Mouse (Mus musculus) embryonic facial prominence, embryonic 10.5 days (tissue): ENCODE results near the gene Otof. TPM values are rescaled to one million over a fixed set of nuclear protein-coding genes. Genes with fewer than 3 reads are reported as not detected.

Experiments
- DNase-seq: peaks from one replicate; pipeline ENCODE4 v3.0.0-alpha.2; 2017; ENCODE audit warnings: low spot score
- H3K27ac ChIP-seq: fragments of 300-500 bp; sonication (generic); replicated peaks from 2 replicates; pipeline ENCODE4 v1.5.1; 2016; ENCODE audit warnings: mild to moderate bottlenecking
- H3K27me3 ChIP-seq: fragments of 300-500 bp; sonication (generic); replicated peaks from 2 replicates; pipeline ENCODE4 v1.6.1; 2016; ENCODE audit warnings: low read depth, mild to moderate bottlenecking; ENCODE audit not compliant: poor library complexity, severe bottlenecking
- H3K36me3 ChIP-seq: fragments of 300-500 bp; sonication (generic); replicated peaks from 2 replicates; pipeline ENCODE4 v1.6.1; 2016; ENCODE audit warnings: mild to moderate bottlenecking, moderate library complexity
- H3K4me1 ChIP-seq: fragments of 300-500 bp; sonication (generic); 2 replicates; pipeline ENCODE4 v1.6.1; 2016
- H3K4me3 ChIP-seq: fragments of 300-500 bp; sonication (generic); 2 replicates; pipeline ENCODE4 v1.5.1; 2016; ENCODE audit warnings: mild to moderate bottlenecking, moderate library complexity
- H3K9me3 ChIP-seq: fragments of 300-500 bp; sonication (generic); 2 replicates; pipeline ENCODE4 v1.6.1; 2016; ENCODE audit warnings: mild to moderate bottlenecking
- WGBS: fragments of 180-500 bp; shearing (Covaris S2); methylation state at CpG from one replicate; pipeline ENCODE4 v1.1.7; 2016; 5-methylcytosine and 5-hydroxymethylcytosine counted together
- polyA plus RNA-seq: library from polyadenylated mRNA; unstranded; fragments of >200 nt; fragmentation: Nextera tagmentation; extraction: Ambion mirVana; gene quantifications from 2 replicates; pipeline ENCODE4 v1.2.1, GENCODE M21; 2016

Otof gene
- 0.05 TPM in 1 of 2 replicates, not detected in the other for polyA plus RNA-seq

DNA sequence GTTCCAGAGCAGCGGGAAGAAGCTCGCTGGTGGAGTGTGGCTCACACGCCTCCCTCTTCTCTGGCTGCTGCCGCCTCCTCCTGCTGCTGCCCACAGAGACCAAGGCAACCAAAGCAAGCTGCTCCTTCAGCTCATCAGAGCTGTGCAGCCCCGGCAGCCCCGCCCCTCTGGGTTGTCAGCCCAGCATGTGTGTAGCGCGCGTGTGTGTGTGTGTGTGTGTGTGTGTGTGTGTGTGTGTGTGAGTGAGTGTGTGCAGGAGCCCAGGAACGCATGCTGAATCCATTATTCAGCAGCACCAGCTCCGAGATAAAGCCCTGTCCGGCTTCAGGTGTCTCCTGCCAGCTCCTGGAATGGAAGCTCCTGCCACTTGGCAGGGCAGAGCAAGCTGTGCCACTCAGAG, at the start of gene Otof:
Gene Otof, minus strand, starts transcription at position 112 of the 400 bp plus-strand sequence.
- 48% methylated on average over 12 of the region's 12 CpGs for WGBS
- peaks cover 84% of the 10 kb centered on the region for H3K27me3 ChIP-seq
- H3K4me3 ChIP-seq: no peak within 1 kb of the TSS
- no peak within 1 kb of the TSS for H3K27ac ChIP-seq
- H3K9me3 ChIP-seq: no peaks in the 10 kb centered on the region
- peak; percentile 54 for DNase-seq
- peaks cover 36% of the 10 kb centered on the region for H3K4me1 ChIP-seq
- H3K36me3 ChIP-seq: no peaks in the 10 kb centered on the region

DNA sequence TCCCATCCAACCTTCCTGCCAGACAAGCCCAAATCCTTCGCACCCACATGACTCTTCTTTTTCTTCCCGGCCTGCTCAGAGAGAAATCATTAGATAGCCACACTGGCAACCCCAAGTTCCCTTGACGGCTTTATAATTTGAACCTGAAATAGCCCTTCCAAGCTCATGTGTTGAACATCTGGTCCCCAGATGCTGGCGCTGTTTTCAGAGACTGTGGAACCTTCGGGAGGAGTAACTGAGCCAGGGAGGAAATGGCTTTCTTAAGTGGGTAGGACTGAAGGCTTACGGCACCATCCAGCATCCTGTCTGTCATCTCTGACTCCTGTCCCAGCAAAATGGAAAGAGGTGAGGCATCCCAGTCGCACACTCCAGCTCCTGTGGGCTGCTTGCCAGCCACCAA, 35.6 kb upstream of the Otof start:
- peak overlapping the region; percentile 77 for H3K27ac ChIP-seq

DNA sequence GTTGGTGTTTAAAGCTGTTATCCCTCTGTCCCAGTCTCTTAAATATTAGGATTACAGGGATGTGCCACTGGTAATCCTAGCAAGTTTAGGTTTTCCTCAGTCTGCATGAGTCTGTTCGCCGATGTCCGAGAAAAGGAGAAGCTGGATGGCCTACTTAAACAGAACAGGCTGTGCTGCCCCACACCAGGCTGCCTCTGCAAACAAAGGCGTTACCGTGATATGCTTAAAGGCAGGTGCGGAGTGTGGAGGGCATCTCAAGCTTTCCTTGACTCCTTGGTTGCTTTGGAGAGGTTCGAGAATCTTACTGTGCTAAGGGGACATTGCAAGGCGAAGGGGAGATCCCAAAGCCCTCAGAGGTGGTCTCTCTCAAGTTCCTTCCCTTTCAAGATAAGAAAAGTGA, 35.1 kb upstream of the Otof start:
- H3K27ac ChIP-seq: peak overlapping the region; percentile 77
- DNase-seq: peak; percentile 33
- H3K4me3 ChIP-seq: no peak overlapping the region
- H3K4me1 ChIP-seq: peaks cover 33% of the 10 kb centered on the region
- H3K36me3 ChIP-seq: no peaks in the 10 kb centered on the region
- H3K9me3 ChIP-seq: no peaks in the 10 kb centered on the region
- WGBS: 71% methylated on average over 8 of the region's 8 CpGs
- H3K27me3 ChIP-seq: no peaks in the 10 kb centered on the region

More for the DNA sequence above, 35.6 kb upstream of the Otof start:
- peak; percentile 82 for DNase-seq
- H3K36me3 ChIP-seq: no peaks in the 10 kb centered on the region
- H3K27me3 ChIP-seq: no peaks in the 10 kb centered on the region
- H3K4me3 ChIP-seq: no peak overlapping the region
- H3K4me1 ChIP-seq: peaks cover 38% of the 10 kb centered on the region
- H3K9me3 ChIP-seq: no peaks in the 10 kb centered on the region
- WGBS: 39% methylated on average over 7 of the region's 7 CpGs

DNA sequence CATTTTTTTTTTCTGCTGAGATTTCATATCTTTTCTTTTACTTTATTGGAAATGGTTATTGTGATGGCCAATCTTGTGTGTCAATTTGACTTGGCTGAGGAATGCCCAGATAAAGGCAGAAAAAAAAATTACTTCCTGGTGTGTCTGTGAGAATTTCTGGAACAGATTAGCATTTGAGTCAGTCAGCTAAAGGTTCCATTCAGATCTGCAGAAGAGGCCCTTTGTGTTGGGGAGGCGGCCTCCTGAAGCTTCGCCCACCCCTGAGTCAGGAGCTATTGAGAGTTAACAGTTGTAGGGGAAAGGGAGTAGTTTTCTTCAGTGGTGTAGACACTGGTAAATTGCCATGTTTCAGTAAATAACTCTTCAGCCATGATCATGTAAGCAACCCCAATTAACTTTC, 33.6 kb upstream of the Otof start:
- WGBS: 35% methylated on average over 2 of the region's 2 CpGs
- no peak overlapping the region for H3K4me3 ChIP-seq
- no peaks in the 10 kb centered on the region for H3K27me3 ChIP-seq
- peak overlapping the region; percentile 54 for H3K27ac ChIP-seq
- no peaks in the 10 kb centered on the region for H3K9me3 ChIP-seq
- peak; percentile 38 for DNase-seq
- H3K36me3 ChIP-seq: no peaks in the 10 kb centered on the region
- H3K4me1 ChIP-seq: peaks cover 33% of the 10 kb centered on the region

DNA sequence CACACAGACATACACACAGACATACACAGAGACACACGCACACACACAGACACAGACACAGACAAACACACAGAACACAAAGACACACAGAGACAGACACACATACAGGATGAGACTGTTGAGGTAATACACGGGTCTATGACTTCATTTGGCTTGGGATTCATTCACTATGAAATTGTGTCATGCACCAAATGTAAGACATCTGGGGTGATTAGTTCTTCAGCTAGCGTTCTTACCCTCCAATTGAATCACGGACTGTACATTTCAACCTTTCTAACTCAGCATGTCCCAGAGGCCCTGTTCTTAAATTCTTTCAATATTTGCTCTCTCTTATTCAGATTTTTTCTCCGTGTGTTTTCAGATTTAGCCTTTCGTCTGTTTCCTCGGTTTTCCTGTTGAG, 32.9 kb upstream of the Otof start:
- no peak for DNase-seq
- H3K4me1 ChIP-seq: peaks cover 33% of the 10 kb centered on the region
- H3K27me3 ChIP-seq: no peaks in the 10 kb centered on the region
- 82% methylated on average over 7 of the region's 7 CpGs for WGBS
- H3K4me3 ChIP-seq: no peak overlapping the region
- no peaks in the 10 kb centered on the region for H3K9me3 ChIP-seq
- H3K27ac ChIP-seq: no peak overlapping the region
- no peaks in the 10 kb centered on the region for H3K36me3 ChIP-seq

DNA sequence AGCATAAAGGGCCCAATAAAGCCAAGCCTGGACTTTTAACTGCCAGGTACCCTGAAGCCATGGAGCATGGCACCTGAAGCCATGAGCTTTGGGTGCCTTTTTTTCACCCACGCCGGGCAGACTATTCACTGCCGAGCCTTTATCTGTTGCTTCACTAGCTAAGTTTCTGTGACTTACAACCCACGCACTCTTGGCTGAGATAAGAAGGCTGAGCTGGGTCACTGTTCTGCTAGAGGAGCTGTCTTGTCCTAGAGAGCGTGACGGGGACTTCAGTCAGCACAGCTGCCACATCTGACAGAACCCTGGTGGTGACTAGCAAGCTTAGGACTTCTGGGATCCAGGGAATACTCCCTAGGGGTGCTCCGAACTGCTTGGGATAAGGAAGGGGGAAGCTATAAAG, 32.0 kb upstream of the Otof start:
- Histone ChIP-seq H3K4me1 (peaks cover 33% of the 10 kb centered on the region), H3K27me3 (no peaks in the 10 kb centered on the region), H3K36me3 (no peaks in the 10 kb centered on the region), H3K9me3 (no peaks in the 10 kb centered on the region), H3K4me3 (no peak overlapping the region), H3K27ac (no peak overlapping the region)
- 82% methylated on average over 7 of the region's 7 CpGs for WGBS
- DNase-seq: no peak

DNA sequence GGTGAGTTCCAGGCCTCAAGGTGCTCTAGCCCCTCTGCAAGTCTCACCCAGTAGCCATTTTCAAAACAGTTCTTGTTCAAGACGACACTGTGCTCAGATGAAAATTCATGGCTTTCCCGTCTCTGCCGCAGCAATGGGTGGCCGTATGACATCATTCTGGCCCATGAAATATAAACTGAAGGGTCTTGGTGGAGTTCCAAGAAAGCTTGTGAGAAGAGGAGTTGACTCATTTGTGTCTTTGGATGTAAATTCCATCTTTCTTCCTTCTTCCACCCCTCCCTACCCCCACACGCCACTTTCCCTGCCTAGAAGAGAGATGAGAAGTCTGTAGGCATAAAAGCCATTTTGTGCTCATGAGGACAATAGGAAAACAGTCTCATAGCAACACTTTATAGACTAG, 29.1 kb upstream of the Otof start:
- Histone ChIP-seq H3K4me3 (no peak overlapping the region), H3K27me3 (no peaks in the 10 kb centered on the region), H3K27ac (no peak overlapping the region), H3K36me3 (no peaks in the 10 kb centered on the region), H3K4me1 (peaks cover 11% of the 10 kb centered on the region), H3K9me3 (no peaks in the 10 kb centered on the region)
- no peak for DNase-seq
- WGBS: 91% methylated on average over 5 of the region's 5 CpGs

DNA sequence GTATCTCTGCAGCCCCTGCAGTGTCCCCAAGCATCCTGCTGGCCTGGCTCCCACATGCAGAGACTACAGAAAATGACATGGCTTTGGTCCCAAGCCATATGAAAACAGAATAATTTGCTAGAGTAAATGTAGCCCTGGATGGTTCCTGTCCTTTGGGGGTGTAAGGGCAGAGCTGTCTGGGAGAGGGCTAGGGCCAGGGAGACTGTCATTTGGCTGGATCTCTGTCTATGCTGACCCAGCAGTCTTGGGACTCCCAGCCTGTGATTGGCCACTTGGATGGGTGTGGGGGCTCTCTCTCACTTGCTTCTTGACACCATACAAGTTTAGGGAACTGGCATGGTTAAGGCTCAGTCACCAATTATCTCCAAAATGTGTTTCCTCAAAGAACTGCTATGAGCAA, 28.5 kb upstream of the Otof start:
- Histone ChIP-seq H3K27me3 (no peaks in the 10 kb centered on the region), H3K4me3 (no peak overlapping the region), H3K27ac (no peak overlapping the region), H3K4me1 (peaks cover 7% of the 10 kb centered on the region), H3K9me3 (no peaks in the 10 kb centered on the region), H3K36me3 (no peaks in the 10 kb centered on the region)
- no peak for DNase-seq

DNA sequence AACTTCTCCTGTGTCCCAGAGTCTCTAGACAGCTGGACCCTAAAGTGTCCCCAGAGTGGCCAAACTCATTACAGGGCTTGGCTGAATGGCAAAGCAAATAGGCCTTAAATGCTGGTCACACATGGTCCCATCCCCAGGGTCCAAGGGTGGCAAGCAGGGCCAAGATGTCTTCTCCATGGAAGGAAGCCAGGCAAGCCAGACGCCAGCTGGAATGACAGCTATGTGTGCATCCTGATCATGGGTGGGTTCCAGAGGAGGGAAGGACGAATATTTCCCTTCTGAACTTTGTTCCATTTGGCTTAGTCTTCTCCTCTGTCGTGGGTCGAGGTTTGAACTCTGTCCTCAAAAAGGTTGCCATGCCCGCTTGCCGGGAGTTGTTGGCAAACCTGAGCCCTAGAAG, 23.4 kb upstream of the Otof start:
- 89% methylated on average over 6 of the region's 6 CpGs for WGBS
- 0 out of 2 replicates have a peak, but pooled peaks cover 4% of the 10 kb centered on the region for H3K4me1 ChIP-seq
- H3K9me3 ChIP-seq: no peaks in the 10 kb centered on the region
- H3K36me3 ChIP-seq: no peaks in the 10 kb centered on the region
- no peak overlapping the region for H3K4me3 ChIP-seq
- DNase-seq: no peak
- H3K27me3 ChIP-seq: no peaks in the 10 kb centered on the region
- H3K27ac ChIP-seq: no peak overlapping the region

DNA sequence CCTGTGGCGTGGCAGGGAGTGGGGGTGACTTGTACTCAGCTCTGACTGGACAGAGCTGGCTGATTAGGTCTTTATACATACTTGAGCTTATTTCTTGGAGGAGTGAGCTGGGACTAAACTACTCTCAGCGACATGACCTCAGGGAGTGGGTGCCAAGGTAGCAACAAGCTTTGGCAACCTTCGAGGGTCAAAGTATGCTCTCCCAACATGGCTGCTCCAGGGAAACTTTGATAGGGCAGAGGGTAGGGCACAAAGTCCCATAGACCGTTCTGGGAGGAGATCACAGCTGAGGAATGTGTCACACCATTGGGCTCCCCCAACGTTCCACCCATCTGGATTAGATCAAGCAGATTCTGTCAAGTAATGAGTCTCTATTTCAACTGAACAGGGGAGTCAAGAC, 22.9 kb upstream of the Otof start:
- no peak for DNase-seq
- Histone ChIP-seq H3K4me1 (0 out of 2 replicates have a peak, but pooled peaks cover 4% of the 10 kb centered on the region), H3K9me3 (no peaks in the 10 kb centered on the region), H3K27ac (no peak overlapping the region), H3K27me3 (no peaks in the 10 kb centered on the region), H3K36me3 (no peaks in the 10 kb centered on the region), H3K4me3 (no peak overlapping the region)
- WGBS: 73% methylated on average over 5 of the region's 5 CpGs

DNA sequence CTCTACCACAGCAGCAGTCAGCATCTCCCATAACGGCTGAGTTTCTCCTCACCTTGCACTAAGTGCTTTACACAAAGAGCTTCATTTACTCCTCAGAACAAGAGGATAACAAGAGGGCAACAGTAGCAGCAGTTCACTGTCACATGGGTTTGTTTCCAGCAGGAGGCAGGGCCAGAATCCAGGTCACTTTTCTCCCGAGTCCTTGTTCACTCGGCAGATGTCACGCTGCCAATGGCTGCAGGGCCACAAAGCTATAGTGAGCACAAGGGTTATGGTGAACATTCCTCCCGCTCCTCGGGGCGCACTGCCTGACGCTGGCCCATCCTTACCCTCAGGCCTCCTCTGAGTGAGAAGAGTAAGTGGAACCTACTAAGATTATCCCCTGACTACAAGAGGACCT, 21.8 kb upstream of the Otof start:
- H3K4me3 ChIP-seq: no peak overlapping the region
- 76% methylated on average over 8 of the region's 8 CpGs for WGBS

DNA sequence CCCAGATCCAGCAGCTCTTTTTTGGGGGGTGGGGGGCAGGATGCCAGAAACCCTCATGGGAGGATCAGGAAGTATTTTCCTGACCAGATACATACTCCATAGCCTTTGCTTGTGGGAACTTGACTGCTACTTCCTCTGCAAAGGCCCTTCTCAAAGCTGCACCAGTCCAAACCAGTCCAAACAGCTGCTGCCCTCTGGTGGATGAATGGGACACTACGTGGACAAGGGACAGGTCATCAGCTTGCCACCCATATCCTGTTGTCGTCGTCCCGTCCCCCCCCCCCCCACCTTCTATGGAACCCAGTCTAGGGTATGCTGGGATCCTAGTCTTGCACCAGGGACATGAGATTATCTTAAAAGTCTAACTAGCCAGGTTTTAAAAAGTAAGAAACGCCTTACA, 20.6 kb upstream of the Otof start:
- 0 out of 2 replicates have a peak, but pooled peaks cover 4% of the 10 kb centered on the region for H3K4me1 ChIP-seq
- no peaks in the 10 kb centered on the region for H3K27me3 ChIP-seq
- no peak overlapping the region for H3K27ac ChIP-seq
- peak; percentile 78 for DNase-seq
- H3K36me3 ChIP-seq: no peaks in the 10 kb centered on the region
- 17% methylated on average over 5 of the region's 5 CpGs for WGBS
- H3K4me3 ChIP-seq: no peak overlapping the region
- H3K9me3 ChIP-seq: no peaks in the 10 kb centered on the region

More for the DNA sequence above, 21.8 kb upstream of the Otof start:
- Histone ChIP-seq H3K27ac (no peak overlapping the region), H3K9me3 (no peaks in the 10 kb centered on the region), H3K4me1 (0 out of 2 replicates have a peak, but pooled peaks cover 4% of the 10 kb centered on the region), H3K27me3 (no peaks in the 10 kb centered on the region), H3K36me3 (no peaks in the 10 kb centered on the region)
- no peak for DNase-seq

DNA sequence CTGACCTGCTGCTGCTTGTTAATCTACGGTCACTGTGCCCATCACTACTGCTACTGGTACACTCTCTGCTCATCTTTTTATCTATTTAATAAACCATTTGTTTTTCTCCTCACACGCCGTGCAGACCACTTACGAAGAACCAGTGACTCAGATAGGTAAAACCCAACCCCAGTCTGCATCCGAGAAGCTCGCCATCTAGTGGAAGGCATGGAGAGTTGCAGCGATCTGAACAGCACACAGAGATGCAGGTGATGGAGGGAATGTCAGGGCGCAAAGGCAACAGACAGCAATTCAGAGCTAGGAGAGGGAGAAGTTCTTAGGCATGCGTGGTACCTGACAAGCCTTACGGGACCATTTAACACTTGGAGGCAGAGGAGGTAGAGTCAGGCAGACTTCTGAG, 14.8 kb upstream of the Otof start:
- H3K36me3 ChIP-seq: no peaks in the 10 kb centered on the region
- H3K27me3 ChIP-seq: no peaks in the 10 kb centered on the region
- no peaks in the 10 kb centered on the region for H3K4me1 ChIP-seq
- DNase-seq: peak; percentile 45
- no peak overlapping the region for H3K27ac ChIP-seq
- no peaks in the 10 kb centered on the region for H3K9me3 ChIP-seq
- 41% methylated on average over 10 of the region's 10 CpGs for WGBS
- H3K4me3 ChIP-seq: no peak overlapping the region

DNA sequence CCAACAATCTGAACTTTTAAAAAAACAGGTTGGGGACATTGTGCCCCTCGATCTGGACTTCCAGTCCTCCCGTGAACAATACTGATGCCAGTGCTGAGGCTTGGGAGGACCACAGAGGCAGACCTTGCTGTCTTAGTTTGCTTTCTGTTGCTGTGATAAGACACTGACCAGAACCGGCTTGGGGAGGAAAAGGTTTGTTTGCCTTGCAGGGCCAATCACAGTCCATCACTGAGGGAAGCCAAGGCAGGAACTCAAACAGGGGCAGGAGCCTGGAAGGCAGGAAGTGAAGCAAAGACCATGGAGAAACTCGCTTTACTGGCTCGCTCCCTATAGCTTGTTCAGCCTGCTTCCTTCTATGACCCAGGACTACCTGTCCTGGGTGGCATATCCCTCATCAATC, 10.4 kb upstream of the Otof start:
- Histone ChIP-seq H3K4me1 (peaks cover 13% of the 10 kb centered on the region), H3K36me3 (no peaks in the 10 kb centered on the region), H3K27me3 (peaks cover 14% of the 10 kb centered on the region), H3K9me3 (no peaks in the 10 kb centered on the region), H3K4me3 (no peak overlapping the region), H3K27ac (no peak overlapping the region)
- 72% methylated on average over 5 of the region's 5 CpGs for WGBS
- no peak for DNase-seq
